Mouse (Mus musculus) olfactory bulb, adult 2 months (tissue): ENCODE results near the gene Ccpg1os.

Experiments
- CTCF ChIP-seq: fragments of 200-500 bp; IDR thresholded peaks from 2 replicates; pipeline ENCODE4 v1.5.1; 2012; ENCODE audit warnings: low read depth, mild to moderate bottlenecking, low read length, moderate library complexity; ENCODE audit not compliant: insufficient read depth
- POLR2A ChIP-seq: fragments of 200-500 bp; IDR thresholded peaks from 2 replicates; pipeline ENCODE4 v1.6.1; 2012; ENCODE audit warnings: mild to moderate bottlenecking, low read depth, low read length, moderate library complexity; ENCODE audit not compliant: insufficient read depth

GRCm38 (mm10) chr9:72968349-72969061, 16.7 kb downstream of the Ccpg1os start:
- TF ChIP-seq CTCF, result peak; percentile 68
- no peak for TF ChIP-seq POLR2A
